Mouse (Mus musculus): ENCODE measurements around the gene Ifitm2.

GRCm38 (mm10) chr7:140997817-140998216 lies 42.0 kb upstream of the Ifitm2 start:
- TF ChIP-seq MYOG (IDR thresholded peaks at IDR 0.05; ENCODE audit: control insufficient read depth in 1 of 3, insufficient read depth in 1 of 3, insufficient read length in 2 of 3, low read depth in 2 of 3) = no peak
- TF ChIP-seq POLR2A (IDR thresholded peaks at IDR 0.05; ENCODE audit: insufficient read length, low read depth) = no peak
- no peak for TF ChIP-seq MAX (IDR thresholded peaks at IDR 0.05; ENCODE audit: low read depth)
